Mouse (Mus musculus) kidney, adult 2 months (tissue): ENCODE measurements around the gene Rnf187. TPM values are rescaled to one million over a fixed set of nuclear protein-coding genes. Genes with fewer than 3 reads are reported as not detected.
A peak's percentile ranks its signal among the peaks of the same experiment; 100 is the strongest.

Experiments
- DNase-seq: peaks from one replicate; pipeline ENCODE4 v3.0.0; 2021
- H3K27ac ChIP-seq: fragments of 200-500 bp; 2 replicates; pipeline ENCODE4 v1.5.1; 2012; ENCODE audit warnings: low read depth, low read length, control low read depth, inconsistent platforms; ENCODE audit not compliant: insufficient read depth
- H3K27me3 ChIP-seq: fragments of 200-500 bp; replicated peaks from 2 replicates; pipeline ENCODE4 v1.6.1; 2012; ENCODE audit warnings: mild to moderate bottlenecking, moderate library complexity, low read length, inconsistent platforms; ENCODE audit not compliant: control insufficient read depth, insufficient read depth
- H3K36me3 ChIP-seq: fragments of 200-500 bp; 2 replicates; pipeline ENCODE4 v1.6.1; 2012; ENCODE audit warnings: mild to moderate bottlenecking, moderate library complexity, low read length, inconsistent platforms; ENCODE audit not compliant: control insufficient read depth, insufficient read depth
- H3K4me1 ChIP-seq: fragments of 200-500 bp; 2 replicates; pipeline ENCODE4 v1.6.1; 2011; ENCODE audit warnings: low read length; ENCODE audit not compliant: control insufficient read depth, insufficient read depth
- H3K4me3 ChIP-seq: fragments of 200-500 bp; 2 replicates; pipeline ENCODE4 v1.5.1; 2011; ENCODE audit warnings: mild to moderate bottlenecking, low read depth, low read length, control low read depth; ENCODE audit not compliant: insufficient read depth
- CTCF ChIP-seq: fragments of 200-500 bp; conservative IDR thresholded peaks from 2 replicates; pipeline ENCODE4 v1.5.1; 2011; ENCODE audit warnings: low read depth, mild to moderate bottlenecking, control low read depth, low read length, moderate library complexity, mixed read lengths; ENCODE audit not compliant: insufficient read depth, insufficient read length
- POLR2A ChIP-seq: fragments of 200-500 bp; IDR thresholded peaks from one replicate; pipeline ENCODE4 v1.6.1; 2011; ENCODE audit warnings: low read depth, low read length, control low read depth
- WGBS: fragments of 180-500 bp; shearing (Covaris S2); methylation state at CpG from one replicate; pipeline ENCODE4 v1.1.7; 2018; 5-methylcytosine and 5-hydroxymethylcytosine counted together
- polyA plus RNA-seq: library from polyadenylated mRNA; depleted of rRNA; stranded (reverse); fragments of >200 nt; gene quantifications from 2 replicates; pipeline ENCODE4 v1.2.3, GENCODE M21; 2012

Gene Rnf187
- polyA plus RNA-seq, 1 experiment: 251 TPM

DNA sequence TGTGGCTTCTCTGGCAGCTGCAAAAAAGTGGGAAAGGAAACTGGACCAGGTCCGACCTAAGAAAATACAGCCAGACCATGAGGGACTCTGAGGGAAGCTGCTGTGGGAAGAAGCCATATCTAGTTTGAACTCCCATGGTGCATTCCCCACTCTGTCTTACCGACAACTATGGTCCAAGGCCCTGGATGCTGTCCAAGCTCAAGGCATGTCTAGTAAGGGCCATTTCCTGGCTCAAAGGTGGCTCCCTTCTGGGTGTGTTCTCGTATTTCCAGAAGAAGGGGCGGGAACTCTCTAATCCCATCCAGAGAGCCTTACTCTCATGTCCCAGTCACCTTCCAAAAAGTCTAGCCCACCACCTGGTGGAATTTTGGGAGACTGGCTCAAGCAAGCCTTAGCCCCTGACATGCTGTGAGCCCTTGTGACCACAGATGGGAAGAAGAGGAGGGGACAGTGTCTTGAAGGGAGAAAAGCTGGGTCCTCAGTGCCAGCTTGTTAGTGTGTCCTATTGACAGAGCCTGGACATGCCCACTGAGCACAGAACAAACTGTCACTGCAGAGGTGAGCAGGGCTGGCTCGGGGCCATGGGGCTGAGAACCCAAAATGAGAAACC is 41.8 kb upstream of the Rnf187 start:
- peak; percentile 87 for DNase-seq
- TF ChIP-seq CTCF (no peak), POLR2A (no peak)
- WGBS: 27% methylated on average over 5 of the region's 5 CpGs
- Histone ChIP-seq H3K4me1 (peaks cover 15% of the 10 kb centered on the region; the same call in 1 of the 2 replicates), H3K4me3 (no peak overlapping the region), H3K36me3 (no peaks in the 10 kb centered on the region; the same call in 1 of the 2 replicates), H3K27me3 (no peaks in the 10 kb centered on the region), H3K27ac (no peak overlapping the region)

DNA sequence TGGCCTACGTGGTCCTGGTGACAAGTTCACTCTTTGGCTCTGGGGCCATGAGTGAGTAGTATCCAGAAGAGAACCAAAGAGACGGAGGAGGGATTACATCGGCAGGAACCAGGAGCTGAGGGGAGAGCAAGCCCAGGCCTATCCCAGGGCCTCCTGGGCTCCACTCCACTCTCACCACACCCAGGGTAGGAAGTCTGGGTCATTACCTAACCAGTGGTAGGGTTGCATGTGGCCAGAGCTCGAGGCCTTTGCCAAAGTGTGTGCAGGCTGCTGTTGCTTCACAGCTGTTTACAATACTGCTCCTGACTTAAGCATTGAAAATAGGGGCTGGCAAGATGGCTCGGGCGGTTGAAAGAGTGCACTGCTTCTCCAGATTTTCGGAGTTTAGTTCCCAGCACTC is 40.9 kb upstream of the Rnf187 start:
- peaks cover 15% of the 10 kb centered on the region; the same call in 1 of the 2 replicates for H3K4me1 ChIP-seq
- no peaks in the 10 kb centered on the region; the same call in 1 of the 2 replicates for H3K36me3 ChIP-seq
- WGBS: 40% methylated on average over 7 of the region's 7 CpGs
- peak; percentile 51 for DNase-seq
- H3K27ac ChIP-seq: peak overlapping the region; percentile 84
- H3K4me3 ChIP-seq: peak overlapping the region; percentile 16
- TF ChIP-seq CTCF (no peak), POLR2A (no peak)
- no peaks in the 10 kb centered on the region for H3K27me3 ChIP-seq

DNA sequence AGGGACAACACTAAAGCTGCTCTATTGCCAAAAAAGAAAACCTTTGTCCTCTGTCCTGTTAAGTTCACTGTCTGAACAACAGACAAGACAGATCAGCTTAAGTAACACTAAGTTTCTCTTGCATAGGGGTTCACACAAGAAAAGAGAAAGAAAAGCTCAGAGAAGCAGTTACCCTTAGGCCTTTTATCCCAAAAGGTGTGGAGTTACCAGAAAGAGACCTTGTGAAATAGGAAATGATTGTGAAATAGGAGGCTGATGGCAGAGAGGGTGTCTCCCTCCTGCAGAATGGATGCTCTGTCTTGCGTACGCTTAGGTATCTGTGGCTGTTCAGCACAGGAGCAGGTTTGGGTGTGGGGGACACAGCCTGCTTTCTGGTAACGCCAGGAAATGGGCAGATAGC is 40.5 kb upstream of the Rnf187 start:
- 39% methylated on average over 3 of the region's 3 CpGs for WGBS
- peak overlapping the region; percentile 84 for H3K27ac ChIP-seq
- peak overlapping the region; percentile 94 for H3K4me3 ChIP-seq
- no peaks in the 10 kb centered on the region for H3K27me3 ChIP-seq
- no peaks in the 10 kb centered on the region; the same call in 1 of the 2 replicates for H3K36me3 ChIP-seq
- peak; percentile 45 for DNase-seq
- H3K4me1 ChIP-seq: peaks cover 15% of the 10 kb centered on the region; the same call in 1 of the 2 replicates
- TF ChIP-seq CTCF: no peak
- TF ChIP-seq POLR2A: no peak

DNA sequence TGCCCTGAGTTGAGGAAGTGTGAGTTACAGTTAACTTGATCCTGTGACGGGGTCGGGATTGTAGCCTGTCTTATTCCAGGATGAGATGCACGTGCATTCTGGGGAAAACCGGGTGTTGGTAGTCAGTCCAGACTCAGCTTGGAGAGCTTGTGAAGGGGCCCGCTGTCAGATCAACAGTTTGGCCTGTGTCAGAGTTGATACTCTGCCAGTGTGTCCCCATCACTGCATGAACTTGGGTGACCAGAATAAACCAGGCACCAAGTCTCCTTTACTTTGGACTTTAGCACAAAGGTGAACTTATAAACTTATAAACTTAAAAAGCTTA is 40.0 kb upstream of the Rnf187 start:
- peaks cover 15% of the 10 kb centered on the region; the same call in 1 of the 2 replicates for H3K4me1 ChIP-seq
- peak overlapping the region; percentile 94 for H3K4me3 ChIP-seq
- no peaks in the 10 kb centered on the region for H3K27me3 ChIP-seq
- no peaks in the 10 kb centered on the region; the same call in 1 of the 2 replicates for H3K36me3 ChIP-seq
- H3K27ac ChIP-seq: peak overlapping the region; percentile 84
- no peak for TF ChIP-seq POLR2A
- TF ChIP-seq CTCF: no peak
- 2% methylated on average over 5 of the region's 5 CpGs for WGBS
- peak; percentile 69 for DNase-seq

DNA sequence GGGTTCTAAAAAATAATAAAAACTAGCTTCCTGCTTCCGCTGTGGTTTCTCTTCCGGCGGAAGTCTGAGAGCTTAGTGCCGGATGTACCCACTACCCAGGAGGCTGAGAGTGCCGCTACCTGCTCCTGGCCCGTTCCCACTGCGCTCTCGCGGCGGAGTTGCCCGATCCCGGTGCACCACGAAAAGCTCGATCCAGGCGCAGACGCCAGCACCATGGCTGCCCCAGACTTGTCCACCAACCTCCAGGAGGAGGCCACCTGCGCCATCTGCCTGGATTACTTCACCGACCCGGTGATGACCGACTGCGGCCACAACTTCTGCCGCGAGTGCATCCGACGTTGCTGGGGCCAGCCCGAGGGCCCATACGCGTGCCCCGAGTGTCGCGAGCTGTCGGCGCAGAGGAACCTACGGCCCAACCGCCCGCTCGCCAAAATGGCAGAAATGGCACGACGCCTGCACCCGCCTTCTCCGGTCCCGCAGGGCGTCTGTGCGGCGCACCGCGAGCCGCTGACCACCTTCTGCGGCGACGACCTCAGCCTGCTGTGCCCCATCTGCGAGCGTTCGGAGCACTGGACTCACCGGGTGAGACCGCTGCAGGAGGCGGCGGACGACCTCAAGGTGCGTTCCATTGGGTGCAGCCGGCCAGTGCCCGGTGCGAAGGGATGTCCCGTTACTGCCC is 39.5 kb upstream of the Rnf187 start, which contains the start of gene Trim11:
Gene Trim11 (plus strand): TSS at position 67 of the 679 bp plus-strand sequence.
- H3K4me3 ChIP-seq: peak within 1 kb of the TSS; percentile 94
- no peaks in the 10 kb centered on the region for H3K36me3 ChIP-seq
- no peaks in the 10 kb centered on the region for H3K27me3 ChIP-seq
- WGBS: under 1% methylated on average over 64 of the region's 64 CpGs
- TF ChIP-seq CTCF: no peak
- peak; percentile 62 for TF ChIP-seq POLR2A
- DNase-seq: peak; percentile 79
- peaks cover 15% of the 10 kb centered on the region; the same call in 1 of the 2 replicates for H3K4me1 ChIP-seq
- peak within 1 kb of the TSS; percentile 84 for H3K27ac ChIP-seq

- Histone ChIP-seq H3K4me3 (peak overlapping the region; percentile 94), H3K27me3 (no peaks in the 10 kb centered on the region), H3K27ac (peak overlapping the region; percentile 84), H3K4me1 (peaks cover 15% of the 10 kb centered on the region; the same call in 1 of the 2 replicates), H3K36me3 (no peaks in the 10 kb centered on the region)
- TF ChIP-seq CTCF: no peak
- no peak for TF ChIP-seq POLR2A
- peak; percentile 23 for DNase-seq
- under 1% methylated on average over 21 of the region's 21 CpGs for WGBS
These were observed 38.9 kb upstream of the Rnf187 start for GRCm38 (mm10) chr11:58977607-58978026.

- no peaks in the 10 kb centered on the region for H3K27me3 ChIP-seq
- peaks cover 15% of the 10 kb centered on the region; the same call in 1 of the 2 replicates for H3K4me1 ChIP-seq
- under 1% methylated on average over 29 of the region's 29 CpGs for WGBS
- DNase-seq: peak; percentile 52
- TF ChIP-seq CTCF (no peak), POLR2A (no peak)
- peak overlapping the region; percentile 84 for H3K27ac ChIP-seq
- no peaks in the 10 kb centered on the region for H3K36me3 ChIP-seq
- H3K4me3 ChIP-seq: peak overlapping the region; percentile 94
These were observed 38.4 kb upstream of the Rnf187 start for GRCm38 (mm10) chr11:58977150-58977549.
